Mouse (Mus musculus): ENCODE measurements around the gene Ifrd2. TPM values are rescaled to one million over a fixed set of nuclear protein-coding genes. Genes with fewer than 3 reads are reported as not detected.

The Ifrd2 gene
- polyA plus RNA-seq, 1 experiment from 2014 or later: 40.2 TPM

DNA sequence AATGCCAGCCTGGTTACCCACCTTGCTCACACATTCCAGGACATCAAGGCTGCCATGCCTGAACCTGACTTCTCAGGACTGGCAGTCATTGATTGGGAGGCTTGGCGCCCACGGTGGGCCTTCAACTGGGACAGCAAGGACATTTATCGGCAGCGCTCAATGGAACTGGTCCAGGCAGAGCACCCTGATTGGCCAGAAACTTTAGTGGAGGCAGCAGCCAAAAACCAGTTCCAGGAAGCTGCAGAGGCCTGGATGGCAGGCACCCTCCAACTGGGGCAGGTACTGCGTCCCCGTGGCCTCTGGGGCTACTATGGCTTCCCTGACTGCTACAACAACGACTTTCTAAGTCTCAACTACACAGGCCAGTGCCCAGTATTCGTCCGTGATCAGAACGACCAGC lies 9.6 kb upstream of the Ifrd2 start:
- Histone ChIP-seq H3K27ac (no peak overlapping the region), H3K4me3 (replicated peaks) (no peak overlapping the region), H3K9me3 (no peaks in the 10 kb centered on the region), H3K4me1 (replicated peaks) (peaks cover 60% of the 10 kb centered on the region), H3K4me2 (0 out of 2 replicates have a peak overlapping the region, but pooled peaks have one; percentile 56), H3K27me3 (no peaks in the 10 kb centered on the region), H3K36me3 (peaks cover 26% of the 10 kb centered on the region), H3K9ac (replicated peaks) (no peak overlapping the region)
- 92% methylated on average over 10 of the region's 10 CpGs for WGBS
- ATAC-seq (ENCODE audit: insufficient number of reproducible peaks, insufficient read depth, low FRiP score, low TSS enrichment, low read depth): no peak

DNA sequence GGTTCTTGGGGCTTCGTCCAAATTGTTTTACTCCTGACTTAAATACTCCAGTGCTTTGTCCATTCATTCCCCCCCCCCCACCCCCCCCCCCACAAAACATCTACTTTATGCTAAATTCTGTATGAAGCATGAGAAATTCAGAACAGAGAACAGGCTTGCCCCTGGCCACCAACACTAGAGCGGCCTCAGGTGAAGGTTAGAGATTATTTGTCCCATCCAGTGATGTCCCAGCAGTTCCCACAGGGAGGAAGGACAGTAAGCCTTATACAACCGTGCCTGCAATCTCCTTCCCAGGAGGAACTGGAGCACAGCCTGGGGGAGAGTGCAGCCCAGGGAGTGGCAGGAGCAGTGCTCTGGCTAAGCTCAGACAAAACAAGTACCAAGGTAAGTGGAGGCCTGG lies 8.9 kb upstream of the Ifrd2 start, which contains the start of gene Naa80:
Gene Naa80 (plus strand): TSS at position 301 of the 400 bp plus-strand sequence.
- WGBS: 75% methylated on average over 3 of the region's 3 CpGs
- ATAC-seq (ENCODE audit: insufficient number of reproducible peaks, insufficient read depth, low FRiP score, low TSS enrichment, low read depth): no peak
- peaks cover 26% of the 10 kb centered on the region for H3K36me3 ChIP-seq
- H3K27ac ChIP-seq: peak within 1 kb of the TSS; percentile 94
- no peaks in the 10 kb centered on the region for H3K9me3 ChIP-seq
- H3K4me3 ChIP-seq (replicated peaks): no peak within 1 kb of the TSS
- peaks cover 60% of the 10 kb centered on the region for H3K4me1 ChIP-seq (replicated peaks)
- 0 out of 2 replicates have a peak within 1 kb of the TSS, but pooled peaks have one; percentile 82 for H3K9ac ChIP-seq (replicated peaks)
- peak within 1 kb of the TSS; percentile 96 for H3K4me2 ChIP-seq
- H3K27me3 ChIP-seq: no peaks in the 10 kb centered on the region

DNA sequence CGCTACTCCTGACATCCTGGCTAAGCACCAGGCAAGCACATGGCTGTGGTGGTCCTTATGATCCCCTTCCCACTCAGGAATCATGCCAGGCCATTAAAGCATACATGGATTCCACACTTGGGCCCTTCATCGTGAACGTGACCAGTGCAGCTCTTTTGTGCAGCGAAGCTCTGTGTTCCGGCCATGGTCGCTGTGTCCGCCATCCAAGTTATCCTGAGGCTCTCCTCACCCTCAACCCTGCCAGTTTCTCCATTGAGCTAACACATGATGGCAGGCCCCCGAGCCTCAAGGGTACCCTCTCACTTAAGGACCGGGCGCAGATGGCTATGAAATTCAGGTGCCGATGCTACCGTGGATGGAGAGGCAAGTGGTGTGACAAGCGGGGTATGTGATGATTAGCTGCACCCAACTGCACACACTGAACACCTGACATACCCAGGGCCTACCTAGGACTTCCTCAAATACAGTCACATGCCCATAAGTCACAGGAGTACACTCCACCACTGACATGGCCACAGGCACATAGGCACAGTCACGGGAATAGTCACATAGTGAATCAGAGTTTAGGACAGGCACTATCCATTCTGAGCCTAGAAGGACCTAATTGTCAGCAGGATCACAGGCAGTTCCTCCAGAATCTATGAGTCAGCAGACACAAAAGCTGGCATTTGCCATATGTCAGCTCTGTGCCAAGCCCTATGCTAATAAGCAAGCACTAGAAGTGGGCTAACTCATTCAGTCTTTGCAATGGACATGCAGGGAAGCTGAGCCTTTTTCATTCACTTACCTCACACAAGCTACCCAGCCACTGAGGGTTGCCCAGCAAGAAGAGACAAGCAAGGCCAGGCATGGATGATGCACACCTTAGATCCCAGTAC lies 8.2 kb upstream of the Ifrd2 start:
- Histone ChIP-seq H3K4me2 (peak overlapping the region; percentile 96), H3K27me3 (no peaks in the 10 kb centered on the region), H3K4me3 (replicated peaks) (no peak overlapping the region), H3K9ac (replicated peaks) (0 out of 2 replicates have a peak overlapping the region, but pooled peaks have one; percentile 82), H3K27ac (peak overlapping the region; percentile 94), H3K4me1 (replicated peaks) (peaks cover 60% of the 10 kb centered on the region), H3K9me3 (no peaks in the 10 kb centered on the region), H3K36me3 (peaks cover 27% of the 10 kb centered on the region)
- no peak for ATAC-seq (ENCODE audit: insufficient number of reproducible peaks, insufficient read depth, low FRiP score, low TSS enrichment, low read depth)
- WGBS: 96% methylated on average over 14 of the region's 14 CpGs

DNA sequence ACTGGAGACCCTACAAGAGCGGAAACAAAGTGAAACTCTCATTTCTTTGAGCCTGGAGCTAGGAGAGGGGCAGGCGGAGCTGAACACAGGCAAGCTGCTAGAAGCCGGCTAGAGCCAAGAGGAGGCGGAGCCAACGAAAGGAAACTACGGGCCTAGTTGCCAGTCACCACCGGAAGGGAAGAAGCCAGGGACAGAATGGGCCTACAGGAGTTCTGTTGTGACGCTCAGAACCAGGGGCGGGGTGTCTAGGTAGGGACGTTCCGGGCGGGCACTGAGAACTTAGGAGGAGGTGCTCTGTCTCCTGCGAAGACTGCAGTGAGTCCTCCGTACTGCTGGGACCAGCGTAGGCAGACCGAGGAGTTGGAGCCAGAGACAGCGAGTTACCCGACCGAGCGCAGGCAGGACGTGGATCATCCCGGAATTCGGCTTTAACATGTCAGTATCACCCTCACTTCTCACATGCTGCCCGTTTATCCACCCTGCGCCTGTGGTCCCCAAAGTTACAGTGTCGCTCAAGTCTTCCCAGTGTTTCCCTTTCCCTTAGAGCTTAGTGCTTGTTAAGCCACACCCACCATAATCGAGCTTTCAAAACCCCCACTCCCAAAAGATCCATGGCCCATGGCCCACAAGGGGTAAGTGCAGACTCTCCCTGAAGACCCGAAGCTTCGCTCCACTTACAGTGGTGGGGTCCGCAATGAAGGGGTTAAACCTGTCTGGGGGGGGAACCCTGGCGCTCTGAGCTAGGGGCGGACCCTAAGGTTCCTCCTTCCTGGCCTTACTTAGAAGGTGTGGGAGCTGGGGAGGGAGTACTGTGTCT lies 6.7 kb upstream of the Ifrd2 start, which contains the start of gene Hyal3:
Gene Hyal3 (plus strand): TSS at position 318 of the 817 bp plus-strand sequence.
- ATAC-seq (ENCODE audit: insufficient number of reproducible peaks, insufficient read depth, low FRiP score, low TSS enrichment, low read depth): peak; percentile 23; the same call in 1 of the 2 replicates
- Histone ChIP-seq H3K4me1 (replicated peaks) (peaks cover 57% of the 10 kb centered on the region), H3K36me3 (peaks cover 19% of the 10 kb centered on the region), H3K27me3 (no peaks in the 10 kb centered on the region), H3K4me2 (peak within 1 kb of the TSS; percentile 96), H3K4me3 (replicated peaks) (peak within 1 kb of the TSS; percentile 64), H3K9ac (replicated peaks) (peak within 1 kb of the TSS; percentile 82), H3K9me3 (no peaks in the 10 kb centered on the region), H3K27ac (peak within 1 kb of the TSS; percentile 94)
- under 1% methylated on average over 32 of the region's 32 CpGs for WGBS

DNA sequence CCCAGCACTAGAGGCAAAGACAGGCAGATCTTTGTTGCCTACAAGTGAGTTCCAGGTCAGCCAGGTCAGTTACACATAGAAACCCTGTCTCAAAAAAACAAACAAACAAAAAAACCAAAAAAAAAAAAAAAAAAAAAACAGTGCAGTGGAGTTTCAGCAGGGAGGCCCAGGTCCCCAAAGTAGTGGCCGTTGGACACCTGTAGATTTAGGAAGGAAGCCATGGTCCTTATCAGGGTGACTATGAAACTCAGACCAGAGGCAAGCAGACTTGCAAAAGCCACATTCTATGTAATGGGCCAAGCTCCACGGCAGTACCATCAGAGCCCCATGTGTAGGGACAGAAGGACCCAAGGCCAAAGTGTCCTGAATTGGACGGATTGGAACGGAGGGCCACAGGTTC lies 5.9 kb upstream of the Ifrd2 start:
- ATAC-seq (ENCODE audit: insufficient number of reproducible peaks, insufficient read depth, low FRiP score, low TSS enrichment, low read depth): no peak
- Histone ChIP-seq H3K27ac (no peak overlapping the region), H3K4me2 (peak overlapping the region; percentile 96), H3K4me3 (replicated peaks) (peak overlapping the region; percentile 64), H3K27me3 (no peaks in the 10 kb centered on the region), H3K9ac (replicated peaks) (peak overlapping the region; percentile 82), H3K4me1 (replicated peaks) (peaks cover 50% of the 10 kb centered on the region), H3K36me3 (peaks cover 19% of the 10 kb centered on the region), H3K9me3 (no peaks in the 10 kb centered on the region)
- 80% methylated on average over 4 of the region's 4 CpGs for WGBS

DNA sequence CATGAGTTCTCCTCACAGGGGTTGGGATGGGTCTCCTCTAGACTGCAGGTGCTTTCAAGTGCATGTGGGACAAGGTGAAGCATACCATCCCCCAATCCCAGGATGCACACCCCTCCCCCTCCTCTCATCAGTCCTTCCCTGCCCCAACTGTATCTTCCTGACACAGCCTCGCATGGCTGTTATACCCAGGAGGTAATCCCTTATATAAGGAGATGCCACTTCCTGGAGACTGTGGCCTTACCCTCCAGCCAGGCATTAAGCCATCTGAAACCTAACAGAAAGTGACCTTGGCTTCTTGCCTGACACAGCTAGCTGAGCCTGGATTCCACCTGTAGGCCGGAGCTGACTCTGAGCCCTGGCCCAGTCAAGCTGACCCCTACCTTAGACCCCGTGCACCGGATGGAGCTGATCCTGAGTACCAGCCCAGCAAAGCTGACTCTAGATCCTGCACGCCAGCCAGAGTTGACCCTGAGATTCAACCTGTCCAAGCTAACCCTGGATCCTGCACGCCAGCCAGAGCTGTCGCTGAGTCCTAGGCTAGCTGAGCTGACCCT lies 4.9 kb upstream of the Ifrd2 start:
- no peak overlapping the region for H3K4me3 ChIP-seq (replicated peaks)
- WGBS: 88% methylated on average over 7 of the region's 7 CpGs
- H3K27ac ChIP-seq: no peak overlapping the region
- H3K9ac ChIP-seq (replicated peaks): no peak overlapping the region
- H3K9me3 ChIP-seq: no peaks in the 10 kb centered on the region
- peaks cover 40% of the 10 kb centered on the region for H3K4me1 ChIP-seq (replicated peaks)
- peaks cover 19% of the 10 kb centered on the region for H3K36me3 ChIP-seq
- H3K4me2 ChIP-seq: no peak overlapping the region
- H3K27me3 ChIP-seq: no peaks in the 10 kb centered on the region
- no peak for ATAC-seq (ENCODE audit: insufficient number of reproducible peaks, insufficient read depth, low FRiP score, low TSS enrichment, low read depth)

DNA sequence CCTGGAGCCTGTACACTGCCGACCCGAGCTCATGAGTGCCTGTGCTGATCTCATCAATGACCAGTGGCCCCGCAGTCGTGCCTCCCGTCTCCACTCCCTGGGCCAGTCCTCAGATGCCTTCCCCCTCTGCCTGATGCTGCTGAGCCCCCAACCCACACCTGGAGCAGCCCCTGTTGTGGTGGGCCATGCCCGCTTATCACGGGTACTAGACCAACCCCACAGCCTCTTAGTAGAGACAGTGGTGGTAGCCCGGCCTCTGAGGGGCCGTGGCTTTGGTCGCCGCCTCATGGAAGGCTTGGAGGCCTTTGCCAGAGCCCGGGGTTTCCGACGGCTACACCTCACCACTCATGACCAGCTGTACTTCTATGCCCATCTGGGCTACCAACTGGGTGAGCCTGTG lies 4.3 kb upstream of the Ifrd2 start:
- Histone ChIP-seq H3K4me2 (no peak overlapping the region), H3K27me3 (no peaks in the 10 kb centered on the region), H3K36me3 (peaks cover 19% of the 10 kb centered on the region), H3K4me3 (replicated peaks) (no peak overlapping the region), H3K27ac (no peak overlapping the region), H3K4me1 (replicated peaks) (peaks cover 36% of the 10 kb centered on the region), H3K9me3 (no peaks in the 10 kb centered on the region), H3K9ac (replicated peaks) (no peak overlapping the region)
- WGBS: 89% methylated on average over 14 of the region's 14 CpGs
- ATAC-seq (ENCODE audit: insufficient number of reproducible peaks, insufficient read depth, low FRiP score, low TSS enrichment, low read depth): no peak

DNA sequence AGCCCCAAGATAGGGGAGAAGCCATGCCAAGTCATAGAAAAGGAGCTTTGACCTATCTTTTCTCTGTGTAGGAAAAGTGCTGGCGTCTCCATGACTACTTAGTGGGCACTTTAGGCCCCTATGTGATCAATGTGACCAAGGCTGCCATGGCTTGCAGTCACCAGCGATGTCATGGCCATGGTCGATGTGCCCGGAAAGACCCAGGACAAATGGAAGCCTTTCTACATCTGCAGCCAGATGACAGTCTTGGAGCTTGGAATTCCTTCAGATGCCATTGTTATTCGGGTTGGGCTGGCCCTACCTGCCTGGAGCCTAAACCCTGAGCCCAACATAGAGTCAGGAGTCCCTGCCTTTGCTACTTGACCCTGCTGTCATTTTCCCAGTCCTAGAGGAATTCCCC lies 938 bp upstream of the Ifrd2 start:
- Histone ChIP-seq H3K27ac (no peak overlapping the region), H3K36me3 (peaks cover 39% of the 10 kb centered on the region), H3K4me3 (replicated peaks) (no peak overlapping the region), H3K4me1 (replicated peaks) (peaks cover 18% of the 10 kb centered on the region), H3K9me3 (no peaks in the 10 kb centered on the region), H3K9ac (replicated peaks) (no peak overlapping the region), H3K4me2 (no peak overlapping the region), H3K27me3 (no peaks in the 10 kb centered on the region)
- WGBS: 90% methylated on average over 5 of the region's 5 CpGs
- no peak for ATAC-seq (ENCODE audit: insufficient number of reproducible peaks, insufficient read depth, low FRiP score, low TSS enrichment, low read depth)

DNA sequence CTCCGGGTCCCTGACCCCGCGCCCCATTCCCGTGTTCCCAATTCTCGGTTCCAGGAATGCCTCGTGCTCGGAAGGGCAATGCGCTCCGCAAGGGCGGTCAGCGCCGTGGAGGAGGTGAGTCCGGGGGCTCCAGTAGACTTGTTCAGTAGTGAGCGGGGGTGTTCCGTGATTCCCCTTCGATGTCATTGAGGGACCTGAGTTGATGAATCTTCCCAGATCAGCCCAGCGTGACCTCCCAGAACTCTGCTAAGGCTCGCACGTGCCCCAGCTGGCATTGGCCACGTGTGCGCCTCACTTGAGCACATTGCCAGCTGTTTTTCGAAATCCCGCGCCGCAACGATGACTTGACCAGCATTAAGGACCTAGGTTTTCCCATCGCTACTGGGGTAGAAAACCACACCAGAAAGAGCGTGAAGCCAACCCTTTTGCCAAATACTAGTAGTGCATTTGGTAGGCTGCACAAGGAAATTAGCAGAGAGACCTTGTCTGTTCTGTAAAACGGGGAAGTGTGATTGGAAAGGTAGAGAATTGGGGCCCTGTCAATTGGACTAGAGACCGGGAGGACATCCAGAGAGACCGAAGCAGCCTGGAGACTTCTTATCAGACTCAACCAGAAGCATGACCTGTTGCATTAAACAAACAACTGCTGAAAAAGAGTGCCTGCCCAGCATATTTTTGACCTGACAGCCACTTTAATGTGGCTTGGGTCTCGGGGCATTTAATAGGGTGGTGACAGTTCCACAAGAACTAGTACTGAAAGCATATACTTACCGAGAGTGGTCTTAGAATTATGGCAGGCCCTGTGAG lies 594 bp downstream of the Ifrd2 start:
- no peaks in the 10 kb centered on the region for H3K27me3 ChIP-seq
- H3K4me1 ChIP-seq (replicated peaks): peaks cover 8% of the 10 kb centered on the region
- H3K27ac ChIP-seq: no peak overlapping the region
- ATAC-seq (ENCODE audit: insufficient number of reproducible peaks, insufficient read depth, low FRiP score, low TSS enrichment, low read depth): no peak
- peaks cover 49% of the 10 kb centered on the region for H3K36me3 ChIP-seq
- WGBS: 4% methylated on average over 33 of the region's 33 CpGs
- no peaks in the 10 kb centered on the region for H3K9me3 ChIP-seq
- H3K9ac ChIP-seq (replicated peaks): peak overlapping the region; percentile 62
- H3K4me3 ChIP-seq (replicated peaks): peak overlapping the region; percentile 75
- peak overlapping the region; percentile 81 for H3K4me2 ChIP-seq

DNA sequence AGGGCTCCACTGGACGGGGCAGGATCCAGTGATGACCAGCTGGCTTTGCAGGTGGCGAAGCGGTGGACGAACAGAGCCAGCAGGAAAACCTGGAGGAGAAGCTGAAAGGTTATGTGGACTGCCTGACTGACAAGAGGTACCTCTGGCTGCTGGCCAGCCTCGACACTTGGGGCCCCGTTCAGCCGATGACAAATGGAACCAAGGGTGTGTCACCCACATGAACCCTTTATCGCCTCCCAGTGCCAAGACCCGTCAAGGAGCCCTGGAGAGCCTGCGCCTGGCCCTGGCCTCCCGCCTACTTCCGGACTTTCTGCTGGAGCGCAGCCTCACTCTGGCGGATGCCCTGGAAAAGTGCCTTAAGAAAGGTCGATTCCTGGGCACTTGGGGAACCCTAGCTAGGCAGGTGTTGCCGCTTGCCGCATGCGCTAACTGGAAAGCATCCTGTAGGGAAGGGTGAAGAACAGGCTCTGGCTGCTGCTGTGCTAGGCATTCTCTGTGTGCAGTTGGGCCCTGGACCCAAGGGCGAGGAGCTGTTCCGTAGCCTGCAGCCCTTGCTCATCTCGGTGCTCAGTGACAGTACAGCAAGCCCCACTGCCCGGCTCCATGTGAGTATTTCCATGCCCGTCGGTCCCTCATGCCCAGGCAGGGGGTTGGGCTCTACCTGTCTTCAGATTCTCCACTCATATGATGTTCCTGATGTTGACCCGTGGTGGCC lies 2.8 kb downstream of the Ifrd2 start:
- Histone ChIP-seq H3K9me3 (no peaks in the 10 kb centered on the region), H3K27me3 (no peaks in the 10 kb centered on the region), H3K4me3 (replicated peaks) (no peak overlapping the region), H3K36me3 (peaks cover 52% of the 10 kb centered on the region), H3K4me2 (no peak overlapping the region), H3K27ac (no peak overlapping the region), H3K9ac (replicated peaks) (no peak overlapping the region), H3K4me1 (replicated peaks) (peaks cover 11% of the 10 kb centered on the region)
- WGBS: 91% methylated on average over 25 of the region's 25 CpGs
- no peak for ATAC-seq (ENCODE audit: insufficient number of reproducible peaks, insufficient read depth, low FRiP score, low TSS enrichment, low read depth)

All from limb, embryonic 12.5 days (tissue).